Mouse (Mus musculus) forebrain, postnatal 0 days (tissue): ENCODE data around the gene Olfr867. TPM values are rescaled to one million over a fixed set of nuclear protein-coding genes. Genes with fewer than 3 reads are reported as not detected.

Experiments used
- ATAC-seq: fragments of 200-750 bp; cut with Nextera tagmentation; 2 replicates; pipeline ENCODE4 v1.8.0; 2017; ENCODE audit warnings: mild to moderate bottlenecking, moderate library complexity
- DNase-seq: peaks from one replicate; pipeline ENCODE4 v3.0.0-alpha.2; 2015
- H3K27ac ChIP-seq: fragments of 300-500 bp; sonication (generic); 2 replicates; pipeline ENCODE4 v1.5.1; 2014; ENCODE audit warnings: low read depth, mild to moderate bottlenecking, antibody characterized with exemption, low read length, moderate library complexity, mixed read lengths
- H3K27me3 ChIP-seq: fragments of 300-500 bp; sonication (generic); 2 replicates; pipeline ENCODE4 v1.6.1; 2014; ENCODE audit warnings: mild to moderate bottlenecking, low read length, mixed read lengths; ENCODE audit not compliant: insufficient read depth
- H3K36me3 ChIP-seq: fragments of 300-500 bp; sonication (generic); 2 replicates; pipeline ENCODE4 v1.6.1; 2014; ENCODE audit warnings: mild to moderate bottlenecking, moderate library complexity; ENCODE audit not compliant: insufficient read depth
- H3K4me1 ChIP-seq: fragments of 300-500 bp; sonication (generic); 2 replicates; pipeline ENCODE4 v1.6.1; 2014; ENCODE audit warnings: antibody characterized with exemption; ENCODE audit not compliant: insufficient read depth
- H3K4me2 ChIP-seq: fragments of 300-500 bp; sonication (generic); 2 replicates; pipeline ENCODE4 v1.6.1; 2014; ENCODE audit warnings: low read depth, mild to moderate bottlenecking, moderate library complexity
- H3K4me3 ChIP-seq: fragments of 300-500 bp; sonication (generic); 2 replicates; pipeline ENCODE4 v1.5.1; 2014; ENCODE audit warnings: low read depth, low read length, mixed read lengths
- H3K9ac ChIP-seq: fragments of 300-500 bp; sonication (generic); 2 replicates; pipeline ENCODE4 v1.6.1; 2014; ENCODE audit warnings: mild to moderate bottlenecking
- H3K9me3 ChIP-seq: fragments of 300-500 bp; sonication (generic); 2 replicates; pipeline ENCODE4 v1.6.1; 2016; ENCODE audit warnings: low read length
- CTCF ChIP-seq: sonication (generic); IDR thresholded peaks from 2 replicates; pipeline ENCODE4 v1.5.1; 2016; ENCODE audit warnings: antibody characterized with exemption, control low read depth, low read depth
- WGBS: fragments of 180-500 bp; shearing (Covaris S2); extraction: QIAGEN DNeasy Blood & Tissue Kit; methylation state at CpG from one replicate; pipeline ENCODE4 v1.1.7; 2014; 5-methylcytosine and 5-hydroxymethylcytosine counted together
- microRNA-seq, 2 experiments: library from miRNA; unstranded; fragments of <30 nt; microRNA quantifications; one replicate each; pipeline ENCODE4; 2016
- polyA plus RNA-seq: library from polyadenylated mRNA; unstranded; fragments of >200 nt; fragmentation: Nextera tagmentation; extraction: Ambion mirVana; gene quantifications from 2 replicates; pipeline ENCODE4 v1.2.1, GENCODE M21; 2015
- total RNA-seq: library from RNA; depleted of rRNA; stranded (reverse); fragments of >200 nt; gene quantifications from 2 replicates; pipeline ENCODE4 v1.2.3, GENCODE M21; 2014; rRNA removed

Olfr867 gene
- total RNA-seq = not detected in 2 replicates
- polyA plus RNA-seq = not detected in 2 replicates

GRCm38 (mm10) chr9:20057462-20057861 lies at the start of gene Olfr867:
Gene Olfr867 (minus strand): TSS chr9:20057562.
- 70% methylated on average over 1 of the region's 1 CpGs for WGBS
- Histone ChIP-seq H3K27ac (no peak within 1 kb of the TSS), H3K9ac (no peak within 1 kb of the TSS), H3K4me1 (no peaks in the 10 kb centered on the region), H3K4me3 (no peak within 1 kb of the TSS), H3K4me2 (no peak within 1 kb of the TSS), H3K27me3 (no peaks in the 10 kb centered on the region), H3K9me3 (peaks cover 3% of the 10 kb centered on the region; the same call in 1 of the 2 replicates), H3K36me3 (no peaks in the 10 kb centered on the region)
- ATAC-seq (no peak), DNase-seq (no peak)
- no peak for TF ChIP-seq CTCF

GRCm38 (mm10) chr9:20098326-20098725 lies 41.0 kb upstream of the Olfr867 start, which contains the start of gene Olfr868:
Gene Olfr868 (plus strand): TSS chr9:20098626.
- no peak within 1 kb of the TSS for H3K4me3 ChIP-seq
- no peaks in the 10 kb centered on the region for H3K4me1 ChIP-seq
- no peak for TF ChIP-seq CTCF
- 0 out of 2 replicates have a peak, but pooled peaks cover 5% of the 10 kb centered on the region for H3K9me3 ChIP-seq
- WGBS = 38% methylated on average over 2 of the region's 2 CpGs
- DNase-seq (no peak), ATAC-seq (no peak)
- no peak within 1 kb of the TSS for H3K4me2 ChIP-seq
- no peaks in the 10 kb centered on the region for H3K36me3 ChIP-seq
- H3K27ac ChIP-seq = no peak within 1 kb of the TSS
- no peak within 1 kb of the TSS for H3K9ac ChIP-seq
- H3K27me3 ChIP-seq = no peaks in the 10 kb centered on the region

- ATAC-seq = no peak
- Histone ChIP-seq H3K4me1 (no peaks in the 10 kb centered on the region), H3K27ac (no peak overlapping the region), H3K9ac (no peak overlapping the region), H3K27me3 (no peaks in the 10 kb centered on the region), H3K9me3 (peaks cover 6% of the 10 kb centered on the region; the same call in 1 of the 2 replicates), H3K36me3 (no peaks in the 10 kb centered on the region), H3K4me2 (no peak overlapping the region), H3K4me3 (no peak overlapping the region)
- 80% methylated on average over 7 of the region's 7 CpGs for WGBS
- no peak for DNase-seq
- TF ChIP-seq CTCF = no peak
These were observed 16.3 kb upstream of the Olfr867 start for GRCm38 (mm10) chr9:20073523-20074177.

- Histone ChIP-seq H3K27ac (no peak overlapping the region), H3K36me3 (no peaks in the 10 kb centered on the region), H3K9ac (no peak overlapping the region), H3K27me3 (no peaks in the 10 kb centered on the region), H3K4me1 (no peaks in the 10 kb centered on the region), H3K4me3 (no peak overlapping the region), H3K9me3 (no peaks in the 10 kb centered on the region), H3K4me2 (no peak overlapping the region)
- WGBS = 98% methylated on average over 1 of the region's 1 CpGs
- ATAC-seq (no peak), DNase-seq (no peak)
- TF ChIP-seq CTCF = no peak
These were observed 13.9 kb upstream of the Olfr867 start for GRCm38 (mm10) chr9:20071291-20071690.

GRCm38 (mm10) chr9:20070236-20070635 lies 12.9 kb upstream of the Olfr867 start:
- Histone ChIP-seq H3K4me2 (no peak overlapping the region), H3K27me3 (no peaks in the 10 kb centered on the region), H3K27ac (no peak overlapping the region), H3K36me3 (no peaks in the 10 kb centered on the region), H3K9ac (no peak overlapping the region), H3K4me3 (no peak overlapping the region), H3K9me3 (no peaks in the 10 kb centered on the region), H3K4me1 (no peaks in the 10 kb centered on the region)
- WGBS = 60% methylated on average over 3 of the region's 3 CpGs
- TF ChIP-seq CTCF = no peak
- ATAC-seq (no peak), DNase-seq (no peak)

- TF ChIP-seq CTCF = no peak
- no peaks in the 10 kb centered on the region for H3K36me3 ChIP-seq
- WGBS = 75% methylated on average over 3 of the region's 3 CpGs
- H3K4me2 ChIP-seq = no peak overlapping the region
- H3K4me3 ChIP-seq = no peak overlapping the region
- H3K27ac ChIP-seq = no peak overlapping the region
- H3K4me1 ChIP-seq = no peaks in the 10 kb centered on the region
- H3K9ac ChIP-seq = no peak overlapping the region
- H3K27me3 ChIP-seq = no peaks in the 10 kb centered on the region
- 0 out of 2 replicates have a peak, but pooled peaks cover 10% of the 10 kb centered on the region for H3K9me3 ChIP-seq
- no peak for ATAC-seq
- no peak for DNase-seq
These were observed 9.4 kb downstream of the Olfr867 start for GRCm38 (mm10) chr9:20047964-20048363.

- TF ChIP-seq CTCF = no peak
- H3K27me3 ChIP-seq = no peaks in the 10 kb centered on the region
- H3K4me2 ChIP-seq = no peak within 1 kb of the TSS
- H3K4me1 ChIP-seq = no peaks in the 10 kb centered on the region
- no peaks in the 10 kb centered on the region for H3K36me3 ChIP-seq
- no peak within 1 kb of the TSS for H3K4me3 ChIP-seq
- 81% methylated on average over 2 of the region's 2 CpGs for WGBS
- no peaks in the 10 kb centered on the region for H3K9me3 ChIP-seq
- H3K27ac ChIP-seq = no peak within 1 kb of the TSS
- ATAC-seq = no peak
- DNase-seq = no peak
- H3K9ac ChIP-seq = no peak within 1 kb of the TSS
These were observed 29.4 kb downstream of the Olfr867 start, which contains the start of gene Olfr866 for GRCm38 (mm10) chr9:20027935-20028334. Gene Olfr866 (minus strand): TSS chr9:20028035.

Small RNA genes lying within 50 kb of the gene (microRNA-seq; reads per million reads assigned to microRNA genes)
- 0 reads per million in 2 experiments for gene Gm26231
- 0 reads per million in 2 experiments for gene Gm44395

Other genes with a start within 250 kb of the Olfr867 start
- not detected in 2 replicates for gene Olfr860, start 207.8 kb downstream of the Olfr867 start, total RNA-seq
- not detected in 2 replicates for gene Olfr860, start 207.8 kb downstream of the Olfr867 start, polyA plus RNA-seq
- gene Olfr862, start 169.6 kb downstream of the Olfr867 start, total RNA-seq = not detected in 2 replicates
- not detected in 2 replicates for gene Olfr862, start 169.6 kb downstream of the Olfr867 start, polyA plus RNA-seq
- not detected in 2 replicates for gene Olfr77, start 140.7 kb downstream of the Olfr867 start, total RNA-seq
- gene Olfr77, start 140.7 kb downstream of the Olfr867 start, polyA plus RNA-seq = 0.18 and 0.28 TPM in 2 replicates
- not detected in 2 replicates for gene Olfr866, start 29.5 kb downstream of the Olfr867 start, total RNA-seq
- not detected in 2 replicates for gene Olfr866, start 29.5 kb downstream of the Olfr867 start, polyA plus RNA-seq
- not detected in 2 replicates for gene Olfr868, start 41.1 kb upstream of the Olfr867 start, total RNA-seq
- not detected in 2 replicates for gene Olfr868, start 41.1 kb upstream of the Olfr867 start, polyA plus RNA-seq
- gene Olfr869, start 71.4 kb upstream of the Olfr867 start, total RNA-seq = not detected in 2 replicates
- not detected in 2 replicates for gene Olfr869, start 71.4 kb upstream of the Olfr867 start, polyA plus RNA-seq
- gene Olfr870, start 116.5 kb upstream of the Olfr867 start, total RNA-seq = not detected in 2 replicates
- gene Olfr870, start 116.5 kb upstream of the Olfr867 start, polyA plus RNA-seq = not detected in 2 replicates
- gene Olfr871, start 154.6 kb upstream of the Olfr867 start, total RNA-seq = not detected in 2 replicates
- gene Olfr871, start 154.6 kb upstream of the Olfr867 start, polyA plus RNA-seq = not detected in 2 replicates
- gene Olfr872, start 179.6 kb upstream of the Olfr867 start, total RNA-seq = not detected in 2 replicates
- gene Olfr872, start 179.6 kb upstream of the Olfr867 start, polyA plus RNA-seq = not detected in 2 replicates
- gene Olfr39, start 224.8 kb upstream of the Olfr867 start, total RNA-seq = not detected in 2 replicates
- not detected in 2 replicates for gene Olfr39, start 224.8 kb upstream of the Olfr867 start, polyA plus RNA-seq
- gene Olfr873, start 241.0 kb upstream of the Olfr867 start, total RNA-seq = not detected in 2 replicates
- not detected in 2 replicates for gene Olfr873, start 241.0 kb upstream of the Olfr867 start, polyA plus RNA-seq